Comparison of ENCODE assay signal across 8 mouse cellular contexts in genomic region chr3:116662463-116662863, GRCm38 (mm10). TPM values are rescaled to one million over a fixed set of nuclear protein-coding genes. Genes with fewer than 3 reads are reported as not detected.
A peak's percentile ranks its signal among the peaks of the same experiment; 100 is the strongest.
DNase-seq lines count a peak whose midpoint lies in the region; ATAC-seq lines count a peak whose summit lies in the region.

Gene Mfsd14a, minus strand, starts transcription at chr3:116662677.

- H3K9me3 ChIP-seq in hindbrain, embryonic 11.5 days (ENCODE audit: control insufficient read depth, low read length), result no peaks in the 10 kb centered on the region

- peak within 1 kb of the TSS; percentile 50 for H3K4me2 ChIP-seq in hindbrain, embryonic 11.5 days (replicated peaks; ENCODE audit: low read depth, low read length)

- H3K4me1 ChIP-seq in hindbrain, embryonic 11.5 days (replicated peaks; ENCODE audit: control insufficient read depth, insufficient read depth, low read length), result no peaks in the 10 kb centered on the region

- no peaks in the 10 kb centered on the region for H3K27me3 ChIP-seq in hindbrain, embryonic 11.5 days (ENCODE audit: control insufficient read depth, insufficient read depth, low read length)

- peak within 1 kb of the TSS; percentile 97 for H3K4me3 ChIP-seq in hindbrain, embryonic 11.5 days (ENCODE audit: low read depth, low read length)

- ATAC-seq in hindbrain, embryonic 11.5 days (ENCODE audit: low FRiP score), result peak; percentile 99

- peak within 1 kb of the TSS; percentile 91 for H3K27ac ChIP-seq in hindbrain, embryonic 11.5 days (ENCODE audit: low read depth, low read length)

- WGBS in hindbrain, embryonic 11.5 days, result 0% methylated on average over 38 of the region's 39 CpGs

- DNase-seq in Muller cell, postnatal 12 days (ENCODE audit: inconsistent ontology term), result peak; percentile 98
- peak; percentile 98 for DNase-seq in cerebellum, adult 9-11 months
- DNase-seq in frontal cortex, adult 2 months (ENCODE audit: extremely low spot score in 1 of 2, low spot score in 1 of 2), result peak; percentile 94 to 99
- peak; percentile 98 for DNase-seq in hindbrain, embryonic 11.5 days (ENCODE audit: low spot score)
- DNase-seq in layer of hippocampus, postnatal 10 days (ENCODE audit: low spot score in 2 of 2), result peak; percentile 98 to 99
- DNase-seq in lung, postnatal 10 days, result peak; percentile 100
- peak; percentile 100 for DNase-seq in ovary, postnatal 36 days (ENCODE audit: low spot score)
- peak; percentile 100 for DNase-seq in thymus, postnatal 25 days

- H3K9ac ChIP-seq in hindbrain, embryonic 11.5 days (ENCODE audit: low read depth, low read length), result peak within 1 kb of the TSS; percentile 98

- no peaks in the 10 kb centered on the region for H3K36me3 ChIP-seq in hindbrain, embryonic 11.5 days (ENCODE audit: control insufficient read depth, insufficient read depth, low read length)

RNA-seq across cellular contexts. Expression of gene Mfsd14a, which starts in this region (rescaled TPM):
- polyA plus RNA-seq in frontal cortex, adult 2 months (2012; rRNA removed), result 41.1 and 43.1 TPM in 2 replicates
- polyA plus RNA-seq in hindbrain, embryonic 11.5 days (2014; fragmentation: Nextera tagmentation; extraction: Ambion mirVana), result 86.5 and 90.4 TPM in 2 replicates
- total RNA-seq in layer of hippocampus, postnatal 10 days (2021), result 10 to 100 TPM; 54.8 to 57.5 TPM

Comparison
In these comparisons a context has a peak if more than half of its experiments do, and no peak if none do; other contexts are left out.
1. Peak in every context shown above with its lines: DNase-seq, ATAC-seq, H3K4me3 ChIP-seq and H3K27ac ChIP-seq.